Mouse (Mus musculus): ENCODE data around the gene Kbtbd8. TPM values are rescaled to one million over a fixed set of nuclear protein-coding genes. Genes with fewer than 3 reads are reported as not detected.

Kbtbd8 gene
- polyA plus RNA-seq, 1 experiment from 2014 or later: 1.2 TPM

GRCm38 (mm10) chr6:95165630-95166029, 48.6 kb downstream of the Kbtbd8 start:
- DNase-seq (no peak), ATAC-seq (no peak)
- Histone ChIP-seq H3K27me3 (ENCODE audit: insufficient read depth, low read length) (no peaks in the 10 kb centered on the region), H3K9ac (replicated peaks) (no peak overlapping the region), H3K9me3 (ENCODE audit: low read length) (no peaks in the 10 kb centered on the region), H3K4me2 (ENCODE audit: low read depth, low read length) (no peak overlapping the region), H3K4me1 (ENCODE audit: insufficient read depth) (no peaks in the 10 kb centered on the region), H3K4me3 (ENCODE audit: low read depth, low read length) (no peak overlapping the region), H3K27ac (ENCODE audit: low read depth) (no peak overlapping the region), H3K36me3 (replicated peaks; ENCODE audit: insufficient read depth, low read length) (no peaks in the 10 kb centered on the region)
- TF ChIP-seq EP300 (IDR thresholded peaks at IDR 0.05; ENCODE audit: low read depth) (no peak), CTCF (IDR thresholded peaks at IDR 0.05; ENCODE audit: low read depth) (no peak)

- Histone ChIP-seq H3K9ac (replicated peaks) (no peak overlapping the region), H3K4me2 (ENCODE audit: low read depth, low read length) (no peak overlapping the region), H3K4me3 (ENCODE audit: low read depth, low read length) (no peak overlapping the region), H3K27me3 (ENCODE audit: insufficient read depth, low read length) (no peaks in the 10 kb centered on the region), H3K27ac (ENCODE audit: low read depth) (no peak overlapping the region), H3K36me3 (replicated peaks; ENCODE audit: insufficient read depth, low read length) (no peaks in the 10 kb centered on the region), H3K4me1 (ENCODE audit: insufficient read depth) (no peaks in the 10 kb centered on the region), H3K9me3 (ENCODE audit: low read length) (no peaks in the 10 kb centered on the region)
- 51% methylated on average over 5 of the region's 5 CpGs for WGBS (ENCODE audit: insufficient replicate concordance)
- ATAC-seq (no peak), DNase-seq (no peak)
- no peak for TF ChIP-seq CTCF (IDR thresholded peaks at IDR 0.05; ENCODE audit: low read depth)
- TF ChIP-seq EP300 (IDR thresholded peaks at IDR 0.05; ENCODE audit: low read depth): no peak
Observed at GRCm38 (mm10) chr6:95167668-95168227, 50.7 kb downstream of the Kbtbd8 start.

GRCm38 (mm10) chr6:95169411-95169810, 52.4 kb downstream of the Kbtbd8 start:
- no peaks in the 10 kb centered on the region for H3K4me1 ChIP-seq (ENCODE audit: insufficient read depth)
- no peak for ATAC-seq
- no peaks in the 10 kb centered on the region for H3K9me3 ChIP-seq (ENCODE audit: low read length)
- H3K9ac ChIP-seq (replicated peaks): no peak overlapping the region
- H3K27ac ChIP-seq (ENCODE audit: low read depth): no peak overlapping the region
- DNase-seq: no peak
- no peak overlapping the region for H3K4me3 ChIP-seq (ENCODE audit: low read depth, low read length)
- 50% methylated on average over 6 of the region's 6 CpGs for WGBS (ENCODE audit: insufficient replicate concordance)
- H3K27me3 ChIP-seq (ENCODE audit: insufficient read depth, low read length): no peaks in the 10 kb centered on the region
- H3K4me2 ChIP-seq (ENCODE audit: low read depth, low read length): no peak overlapping the region
- no peaks in the 10 kb centered on the region for H3K36me3 ChIP-seq (replicated peaks; ENCODE audit: insufficient read depth, low read length)
- TF ChIP-seq CTCF (IDR thresholded peaks at IDR 0.05; ENCODE audit: low read depth) (no peak), EP300 (IDR thresholded peaks at IDR 0.05; ENCODE audit: low read depth) (no peak)

- no peaks in the 10 kb centered on the region for H3K36me3 ChIP-seq (replicated peaks; ENCODE audit: insufficient read depth, low read length)
- no peaks in the 10 kb centered on the region for H3K9me3 ChIP-seq (ENCODE audit: low read length)
- 75% methylated on average over 9 of the region's 9 CpGs for WGBS (ENCODE audit: insufficient replicate concordance)
- no peak overlapping the region for H3K27ac ChIP-seq (ENCODE audit: low read depth)
- no peak for ATAC-seq
- no peak overlapping the region for H3K4me3 ChIP-seq (ENCODE audit: low read depth, low read length)
- H3K4me1 ChIP-seq (ENCODE audit: insufficient read depth): no peaks in the 10 kb centered on the region
- no peak for DNase-seq
- no peak for TF ChIP-seq EP300 (IDR thresholded peaks at IDR 0.05; ENCODE audit: low read depth)
- no peak for TF ChIP-seq CTCF (IDR thresholded peaks at IDR 0.05; ENCODE audit: low read depth)
- no peak overlapping the region for H3K9ac ChIP-seq (replicated peaks)
- H3K4me2 ChIP-seq (ENCODE audit: low read depth, low read length): no peak overlapping the region
- H3K27me3 ChIP-seq (ENCODE audit: insufficient read depth, low read length): no peaks in the 10 kb centered on the region
Observed at GRCm38 (mm10) chr6:95174311-95175143, 57.5 kb downstream of the Kbtbd8 start.

Other genes starting within 250 kb of the Kbtbd8 start
- gene Gm10234, start 204.9 kb downstream of the Kbtbd8 start, polyA plus RNA-seq (2015; fragmentation: Nextera tagmentation; extraction: Ambion mirVana): not detected in 2 replicates